Mouse (Mus musculus) embryonic stem cell, embryonic (primary cell): ENCODE results near the gene Tbc1d16.

Experiments used
- CTCF ChIA-PET, 4 experiments: fragments of 300-600 bp in 2 of 4; fragments of 350-600 bp in 2 of 4; sonication (Branson Sonifier 250); formaldehyde crosslinking; loops; one replicate each; lab custom pipeline; 2022; ENCODE audit warnings: inconsistent platforms in 2 of 4; lab: Charles Lee
- POLR2A ChIA-PET, 4 experiments: fragments of 300-600 bp in 2 of 4; fragments of 350-600 bp in 2 of 4; sonication (Branson Sonifier 250); formaldehyde crosslinking; loops; one replicate each; lab custom pipeline; 2022; ENCODE audit warnings: antibody characterized with exemption in 4 of 4, inconsistent platforms in 1 of 4; lab: Charles Lee

Tbc1d16 gene

DNA sequence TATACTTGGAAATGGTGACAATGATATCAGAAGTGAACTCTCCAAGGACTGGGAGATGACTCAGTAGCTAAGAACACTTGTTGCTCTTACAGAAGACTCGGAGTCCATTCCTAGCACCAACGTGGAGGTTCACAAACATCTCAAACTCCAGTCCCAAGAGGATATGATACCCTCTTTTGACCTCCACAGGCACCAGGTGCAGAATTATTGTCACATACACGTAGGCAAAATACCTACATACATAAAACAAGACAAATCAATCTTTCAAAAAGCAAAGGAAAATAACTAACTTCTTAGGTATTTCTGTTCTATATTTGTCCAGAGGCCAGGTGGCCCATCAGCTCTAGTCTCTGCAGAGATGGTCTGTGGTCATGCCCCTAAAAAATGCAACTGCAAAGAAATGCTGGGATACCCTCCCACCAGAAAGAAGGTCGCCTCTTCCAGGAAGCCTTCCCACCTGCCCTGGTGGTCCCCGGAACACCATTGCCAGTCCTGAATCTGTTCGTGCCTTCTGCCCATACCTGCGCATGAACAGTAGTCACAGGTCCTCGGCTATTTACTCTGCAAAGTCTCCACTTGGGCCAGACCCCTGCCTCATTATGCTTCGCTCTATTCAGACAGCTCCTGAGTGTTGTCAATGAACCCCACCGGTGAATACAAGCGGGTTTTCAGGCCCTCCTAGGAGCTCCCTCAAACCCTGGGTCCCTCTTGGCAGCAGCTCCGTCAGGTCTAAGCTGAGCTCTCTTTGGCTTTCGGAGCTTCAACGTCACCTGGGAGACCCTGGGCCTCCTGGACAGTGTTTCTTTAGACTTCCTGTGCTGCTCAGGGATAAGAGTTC lies 95.9 kb downstream of the Tbc1d16 start:
- CTCF ChIA-PET = interaction anchor here in 1 of 4 experiments (0.6 to 0.9 kb wide), 2 partner anchors 9 to 25 kb away, joined by 3 read pairs; no protein-coding TSS in a partner anchor
- POLR2A ChIA-PET = interaction anchor here in 2 of 4 experiments (0.6 to 1.3 kb wide), 3 partner anchors 25 to 817 kb away, joined by 3 to 5 read pairs (median 4); no protein-coding TSS in a partner anchor

DNA sequence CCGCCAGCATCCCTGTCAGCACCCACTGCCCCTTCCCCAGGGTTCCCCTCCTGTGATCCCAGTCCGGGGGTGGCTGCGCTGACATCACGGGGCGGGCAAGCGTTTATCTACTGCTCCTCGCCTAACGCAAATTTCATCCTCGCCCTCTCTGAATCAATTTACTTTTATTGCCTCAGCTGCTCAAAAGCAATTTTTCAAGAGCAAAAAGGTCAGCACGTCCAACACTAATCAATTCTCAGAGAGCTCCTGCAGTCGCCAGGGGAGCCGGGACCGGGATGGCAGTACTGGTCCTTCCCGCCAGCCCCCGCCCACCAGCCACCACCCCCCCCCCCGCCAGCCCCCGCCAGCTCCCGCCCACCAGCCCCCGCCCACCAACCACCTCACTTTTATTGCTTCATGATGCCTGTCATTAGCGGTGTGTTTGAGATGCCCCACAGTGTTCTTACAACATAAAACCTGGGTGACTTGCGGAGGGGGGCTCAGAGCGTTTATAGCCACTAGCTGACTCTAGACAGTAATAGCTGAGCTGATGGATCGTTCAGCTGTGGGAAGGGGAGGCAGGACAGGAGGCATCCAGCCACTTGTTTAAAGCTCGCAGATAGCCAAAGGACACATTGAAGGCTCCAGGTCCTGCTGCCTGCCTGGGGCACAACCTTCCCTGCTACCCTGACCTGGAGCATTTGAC lies 98.1 kb downstream of the Tbc1d16 start:
- CTCF ChIA-PET = interaction anchor here in 3 of 4 experiments (0.6 to 1.6 kb wide), 7 partner anchors 10 to 169 kb away, joined by 3 to 5 read pairs (median 4); no protein-coding TSS in a partner anchor
- POLR2A ChIA-PET = interaction anchor here in 2 of 4 experiments (0.6 to 1.8 kb wide), 5 partner anchors 10 to 597 kb away, joined by 3 to 7 read pairs (median 3); no protein-coding TSS in a partner anchor

DNA sequence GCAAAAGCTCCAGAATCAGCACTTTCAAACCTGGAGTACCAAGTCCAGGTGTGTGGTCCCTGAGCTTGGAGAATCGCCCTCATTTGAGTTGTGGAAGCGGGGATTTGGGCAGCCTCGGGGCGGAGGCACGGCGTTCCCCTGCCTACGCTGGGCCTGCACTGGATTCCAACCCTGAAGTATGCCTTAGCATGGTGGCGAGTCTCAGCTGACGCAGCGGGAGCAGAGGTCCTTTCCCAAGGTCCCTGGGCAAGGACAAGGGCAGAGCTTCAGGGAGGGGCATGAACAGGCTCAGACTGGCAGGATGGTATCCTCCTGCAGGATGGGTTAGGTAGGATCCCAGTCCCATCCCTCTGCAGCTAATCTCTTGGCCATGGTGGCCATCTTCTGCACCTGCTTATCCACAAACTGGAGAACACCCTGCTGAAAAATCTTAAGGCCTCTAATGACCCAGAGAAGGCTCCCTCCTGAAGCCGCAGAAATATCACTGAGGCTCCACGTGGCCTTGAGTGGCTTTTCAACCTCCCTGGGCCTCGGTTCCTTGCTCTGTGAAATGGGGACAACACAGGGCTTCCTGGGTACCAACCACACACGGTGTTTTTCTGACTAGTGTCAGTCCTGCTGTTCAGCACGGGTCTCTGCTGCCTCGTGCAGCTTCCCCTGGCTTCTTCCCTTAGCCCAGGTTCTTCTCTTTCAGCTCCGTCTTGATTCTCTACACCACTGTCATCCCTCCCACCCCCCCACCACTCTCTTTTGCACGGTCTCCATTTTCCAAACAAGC lies 98.8 kb downstream of the Tbc1d16 start:
- ChIA-PET POLR2A (interaction anchor here in 3 of 4 experiments (0.6 to 1.8 kb wide), 15 partner anchors 11 to 792 kb away, joined by 3 to 7 read pairs (median 3); no protein-coding TSS in a partner anchor), CTCF (interaction anchor here in 3 of 4 experiments (0.7 to 2.2 kb wide), 11 partner anchors 12 to 169 kb away, joined by 3 to 5 read pairs (median 4); no protein-coding TSS in a partner anchor)

DNA sequence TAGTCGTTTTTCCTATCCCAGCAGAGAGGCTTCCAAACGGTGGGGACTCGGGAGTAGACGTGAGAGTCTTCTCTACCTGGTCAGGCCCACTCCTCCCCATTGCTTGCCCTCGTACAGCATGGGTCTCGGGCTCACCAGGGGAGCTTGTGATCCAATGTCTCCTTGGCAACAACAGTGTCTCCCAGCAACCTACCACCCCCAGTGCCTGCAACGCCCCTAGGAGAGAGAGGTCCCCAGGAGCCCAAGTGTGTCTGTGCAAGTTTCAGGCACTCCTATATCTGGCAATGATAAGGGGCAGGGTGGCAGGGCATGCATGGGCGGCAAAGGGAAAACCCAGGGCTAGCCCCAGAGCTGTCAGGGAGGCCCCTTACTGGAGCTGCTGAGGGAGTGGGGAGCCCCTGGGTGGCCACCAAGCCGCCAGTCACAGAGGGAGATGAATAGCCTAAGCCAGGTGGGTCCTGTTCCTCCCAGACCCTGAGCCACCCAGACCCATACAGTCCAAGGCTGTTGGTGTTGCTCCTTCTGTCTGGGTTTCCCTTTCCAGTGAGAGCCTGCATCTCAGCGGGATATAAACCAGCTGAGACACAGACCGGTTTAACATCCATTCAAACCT lies 99.5 kb downstream of the Tbc1d16 start:
- CTCF ChIA-PET = interaction anchor here in 3 of 4 experiments (0.7 to 2.2 kb wide), 9 partner anchors 17 to 120 kb away, joined by 3 to 5 read pairs (median 4); no protein-coding TSS in a partner anchor
- POLR2A ChIA-PET = interaction anchor here in 3 of 4 experiments (0.7 to 1.6 kb wide), 12 partner anchors 15 to 111 kb away, joined by 3 to 4 read pairs (median 3); no protein-coding TSS in a partner anchor

DNA sequence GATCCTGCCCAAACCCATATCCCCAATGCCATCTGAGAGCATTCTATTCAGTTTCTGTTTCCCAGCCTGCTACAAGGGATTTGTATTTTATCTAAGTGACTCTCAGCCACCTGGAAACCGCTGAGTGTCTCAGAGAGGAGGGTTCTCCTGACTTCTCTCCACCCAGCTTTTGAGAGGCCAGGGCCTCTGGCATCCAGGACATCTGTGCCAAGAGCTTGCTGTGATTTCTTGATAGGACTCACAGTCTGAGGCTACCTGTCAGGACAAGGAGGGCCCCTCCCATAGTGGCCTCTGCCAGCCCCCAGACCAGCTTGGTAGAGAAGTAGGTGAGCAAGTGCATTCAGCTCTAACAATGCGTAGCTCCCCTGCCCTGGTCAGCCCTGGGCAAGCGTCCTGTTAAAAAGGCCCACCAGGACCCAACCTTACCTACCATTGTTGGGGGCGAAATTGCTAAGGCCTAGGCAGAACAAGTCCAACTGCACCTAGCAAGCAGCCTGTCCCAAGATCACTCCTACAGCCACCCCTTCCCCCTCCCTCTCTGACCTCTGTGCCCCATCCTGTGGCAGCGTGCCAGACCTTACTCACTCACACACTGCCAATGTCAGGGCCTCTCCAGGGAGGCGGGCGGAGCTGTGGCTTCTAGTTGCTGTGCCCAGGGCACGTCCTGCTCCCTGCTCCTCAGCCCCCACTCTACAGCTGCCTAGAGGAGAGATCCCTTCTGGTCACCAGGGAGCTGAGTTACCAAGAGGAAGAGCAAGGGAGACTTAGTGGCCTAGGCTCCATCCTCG lies 100.4 kb downstream of the Tbc1d16 start:
- ChIA-PET CTCF (interaction anchor here in 3 of 4 experiments (1.0 to 2.2 kb wide), 5 partner anchors 16 to 73 kb away, joined by 3 to 5 read pairs (median 4); no protein-coding TSS in a partner anchor), POLR2A (interaction anchor here in 3 of 4 experiments (0.8 to 1.6 kb wide), 4 partner anchors 18 to 56 kb away, joined by 3 to 4 read pairs (median 3); no protein-coding TSS in a partner anchor)

DNA sequence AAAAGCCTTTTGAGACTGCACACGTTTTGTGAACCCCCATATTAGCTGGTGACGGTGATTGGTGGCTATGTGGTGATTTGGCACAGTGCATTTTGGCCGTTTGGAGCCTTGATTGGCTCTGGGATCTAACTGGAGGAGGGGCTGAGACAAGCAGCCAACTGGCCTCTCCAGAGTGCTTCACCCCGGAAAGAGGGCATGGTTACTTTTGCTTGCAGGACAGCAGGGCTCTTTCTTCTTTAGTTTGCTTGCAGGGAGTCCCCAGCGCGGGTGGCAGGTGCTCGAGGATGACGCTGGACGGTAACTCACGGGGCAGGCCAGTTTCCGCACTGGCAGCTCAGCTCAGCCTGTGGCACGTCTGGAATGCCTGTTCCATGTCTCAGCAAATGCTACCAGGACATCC lies 101.2 kb downstream of the Tbc1d16 start:
- ChIA-PET POLR2A (interaction anchor here in 1 of 4 experiments (1.1 kb wide), 1 partner anchor 31 kb away, joined by 3 read pairs; no protein-coding TSS in a partner anchor), CTCF (interaction anchor here in 2 of 4 experiments (1.4 to 2.2 kb wide), 3 partner anchors 15 to 64 kb away, joined by 3 to 5 read pairs (median 4); no protein-coding TSS in a partner anchor)

DNA sequence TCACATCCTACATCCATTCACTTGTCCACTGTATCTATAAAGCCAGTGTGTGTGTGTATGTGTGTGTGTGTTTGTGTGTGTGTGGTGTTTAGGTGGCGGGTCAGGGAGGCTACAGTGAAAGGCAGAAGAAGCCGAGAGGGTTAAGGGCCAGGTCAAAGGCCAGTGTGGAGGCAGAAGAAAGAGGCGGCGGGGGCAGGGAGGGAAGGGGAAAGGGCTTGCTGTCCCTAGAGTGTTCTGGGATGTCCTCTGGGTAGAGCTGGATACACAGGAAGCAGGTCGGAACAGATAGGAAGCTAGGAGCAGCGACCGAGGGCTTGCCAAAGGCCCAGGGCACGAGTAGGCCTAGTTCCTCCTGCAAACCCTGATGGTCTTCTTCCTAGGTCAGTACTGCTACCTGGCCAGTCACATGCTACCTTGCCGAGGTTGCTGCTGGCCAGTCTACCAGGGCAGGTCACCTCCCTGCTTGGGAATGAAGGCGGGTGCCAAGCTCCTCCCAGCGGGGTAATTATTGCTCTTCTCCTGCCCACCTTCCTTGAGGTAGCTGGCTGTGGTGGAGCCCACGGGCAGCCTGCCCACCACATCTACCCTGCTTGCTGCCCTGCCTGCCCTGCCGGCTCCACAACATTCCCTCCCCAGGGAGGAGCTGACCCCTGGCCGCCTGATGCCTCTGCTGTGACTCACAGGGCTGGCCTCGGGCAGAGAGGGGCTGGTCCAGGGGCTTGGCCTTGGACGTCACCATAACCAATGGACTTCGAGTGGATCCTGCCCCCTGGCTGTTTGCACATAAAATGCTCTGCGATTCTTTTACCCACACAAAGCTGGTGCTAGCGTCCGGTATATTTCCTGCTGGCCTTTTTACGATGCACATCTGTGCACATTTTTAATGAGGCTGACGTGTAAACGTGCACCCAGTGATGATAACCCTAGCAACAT lies 102.1 kb downstream of the Tbc1d16 start:
- CTCF ChIA-PET = no interaction called here

DNA sequence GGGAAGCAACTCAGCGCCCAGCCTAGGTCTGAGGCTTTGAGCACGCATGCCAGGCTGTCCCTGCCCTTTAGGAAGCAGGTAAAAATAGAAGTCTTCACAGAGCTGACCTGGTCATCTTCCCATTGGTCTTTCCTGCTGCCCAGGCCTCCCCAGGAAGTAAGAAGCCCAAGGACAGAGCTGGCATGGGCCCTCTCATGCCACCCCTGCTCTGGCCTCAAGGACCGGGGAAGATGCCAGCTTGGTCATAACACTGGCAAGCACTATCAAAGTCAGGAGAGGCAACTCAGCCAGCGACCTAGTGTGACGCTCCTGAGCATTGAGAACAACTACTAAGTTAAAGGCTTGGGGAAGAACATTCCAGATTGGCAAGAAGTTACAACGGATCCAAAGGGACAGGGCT lies 103.8 kb downstream of the Tbc1d16 start:
- ChIA-PET POLR2A (interaction anchor here in 1 of 4 experiments (0.5 kb wide), 1 partner anchor 279 kb away, joined by 3 read pairs; no protein-coding TSS in a partner anchor), CTCF (no interaction called here)

More for the DNA sequence above, 102.1 kb downstream of the Tbc1d16 start:
- POLR2A ChIA-PET = interaction anchor here in 1 of 4 experiments (1.1 kb wide), 1 partner anchor 32 kb away, joined by 3 read pairs; no protein-coding TSS in a partner anchor

DNA sequence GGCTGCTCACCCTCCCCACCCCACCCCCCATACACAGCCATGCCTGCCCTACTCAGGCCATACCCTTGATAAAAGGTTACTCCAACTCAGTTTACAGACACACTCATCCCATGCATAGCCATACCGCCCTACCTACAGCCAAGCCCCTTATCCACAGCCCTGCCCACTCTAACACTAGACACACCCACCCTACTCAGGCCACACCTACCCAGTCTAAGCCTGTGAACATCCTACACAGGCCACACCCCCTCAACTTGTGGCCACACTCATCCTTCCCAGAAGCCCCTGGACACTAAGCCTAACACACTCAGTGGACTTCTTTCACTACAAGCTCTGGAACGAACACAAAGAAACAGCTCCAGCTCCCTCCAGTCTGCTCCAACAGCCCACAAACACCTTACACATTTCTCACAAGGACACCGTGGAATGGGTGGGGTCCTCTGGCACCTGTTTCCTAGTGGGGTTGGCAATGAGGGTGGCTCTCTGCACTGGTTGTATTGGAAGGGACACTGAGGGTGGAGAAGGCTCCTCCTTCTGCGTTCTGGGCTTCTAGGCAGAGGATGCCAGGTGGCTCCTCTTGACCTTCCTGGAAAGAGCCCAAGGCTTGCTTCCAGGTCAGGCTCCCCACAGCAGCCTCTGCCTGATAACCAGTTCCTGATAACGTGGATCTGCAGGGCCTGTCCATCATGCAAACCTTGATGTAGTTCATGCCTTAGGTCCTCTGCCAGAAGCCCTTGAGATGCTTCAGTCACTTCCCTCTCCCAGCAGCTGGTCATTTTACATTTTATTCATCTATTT lies 104.6 kb downstream of the Tbc1d16 start:
- POLR2A ChIA-PET = interaction anchor here in 2 of 4 experiments (0.5 to 0.6 kb wide), 2 partner anchors 114 to 279 kb away, joined by 3 read pairs; no protein-coding TSS in a partner anchor
- CTCF ChIA-PET = interaction anchor here in 1 of 4 experiments (0.6 to 1.5 kb wide), 3 partner anchors 9 to 318 kb away, joined by 3 to 4 read pairs (median 3); no protein-coding TSS in a partner anchor

DNA sequence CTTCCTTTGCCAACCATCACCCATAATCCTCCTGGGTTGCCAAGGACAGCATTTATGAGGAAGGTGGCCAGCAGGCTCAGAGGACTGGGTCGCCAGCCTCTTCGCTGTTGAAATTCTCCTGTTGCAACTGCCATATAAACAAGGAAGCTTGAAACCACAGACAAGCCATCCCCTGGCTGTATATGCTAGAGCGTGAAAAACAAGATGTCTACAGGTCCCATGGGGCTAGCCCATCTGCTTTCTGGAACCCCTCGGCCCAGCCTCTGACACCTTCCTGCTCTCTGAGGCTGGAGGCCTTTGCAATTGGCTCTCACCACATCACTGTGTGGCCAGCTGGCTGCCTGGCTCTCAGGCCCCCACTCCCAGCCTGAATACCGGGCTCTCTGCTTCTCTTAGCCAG lies 105.9 kb downstream of the Tbc1d16 start:
- ChIA-PET CTCF (no interaction called here), POLR2A (interaction anchor here in 2 of 4 experiments (0.6 to 1.6 kb wide), 2 partner anchors 11 to 103 kb away, joined by 4 read pairs; no protein-coding TSS in a partner anchor)

DNA sequence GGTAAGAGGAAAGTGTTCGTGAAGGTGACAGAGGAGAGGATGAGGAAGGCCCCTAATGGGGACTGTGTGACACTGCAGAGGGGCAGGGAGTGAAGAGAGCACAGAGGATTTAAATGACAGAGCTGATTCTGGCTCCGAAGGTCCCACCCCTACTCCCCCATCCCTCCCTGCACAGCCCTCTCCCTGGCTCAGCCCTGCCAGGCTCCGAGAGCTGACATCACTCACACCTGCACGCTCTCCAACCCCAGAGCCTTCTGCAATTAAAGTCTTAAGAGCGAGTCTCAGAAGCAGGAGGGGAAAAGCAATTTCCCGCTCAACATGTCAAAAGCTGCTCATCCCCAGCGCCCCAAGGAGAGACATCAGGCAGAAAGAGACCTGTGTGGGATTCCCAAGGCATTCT lies 109.4 kb downstream of the Tbc1d16 start:
- CTCF ChIA-PET = interaction anchor here in 1 of 4 experiments (1.0 kb wide), 1 partner anchor 88 kb away, joined by 3 read pairs; no protein-coding TSS in a partner anchor
- POLR2A ChIA-PET = interaction anchor here in 1 of 4 experiments (0.6 kb wide), 1 partner anchor 108 kb away, joined by 3 read pairs; no protein-coding TSS in a partner anchor

DNA sequence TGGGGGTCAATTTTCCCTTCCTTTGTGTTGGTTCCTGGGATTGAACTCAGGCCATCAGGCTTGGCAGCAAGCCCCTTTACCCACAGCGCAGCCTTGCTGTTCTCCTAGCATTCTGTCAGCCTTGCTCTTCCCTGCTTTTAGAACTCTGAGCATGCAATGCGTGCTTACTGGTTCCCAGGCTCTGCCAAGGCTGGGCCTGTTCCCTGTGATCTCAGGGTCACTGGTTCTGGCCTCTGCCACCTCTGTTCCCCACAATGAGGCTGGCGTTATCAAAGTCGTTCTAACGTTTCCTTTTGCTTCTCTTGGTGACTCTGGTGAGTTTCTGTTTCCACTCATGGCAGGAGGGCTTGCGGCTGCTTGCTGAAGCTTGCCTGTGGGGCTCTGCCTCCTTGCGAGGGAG lies 110.4 kb downstream of the Tbc1d16 start:
- ChIA-PET POLR2A (no interaction called here), CTCF (interaction anchor here in 1 of 4 experiments (1.0 kb wide), 1 partner anchor 89 kb away, joined by 3 read pairs; no protein-coding TSS in a partner anchor)

DNA sequence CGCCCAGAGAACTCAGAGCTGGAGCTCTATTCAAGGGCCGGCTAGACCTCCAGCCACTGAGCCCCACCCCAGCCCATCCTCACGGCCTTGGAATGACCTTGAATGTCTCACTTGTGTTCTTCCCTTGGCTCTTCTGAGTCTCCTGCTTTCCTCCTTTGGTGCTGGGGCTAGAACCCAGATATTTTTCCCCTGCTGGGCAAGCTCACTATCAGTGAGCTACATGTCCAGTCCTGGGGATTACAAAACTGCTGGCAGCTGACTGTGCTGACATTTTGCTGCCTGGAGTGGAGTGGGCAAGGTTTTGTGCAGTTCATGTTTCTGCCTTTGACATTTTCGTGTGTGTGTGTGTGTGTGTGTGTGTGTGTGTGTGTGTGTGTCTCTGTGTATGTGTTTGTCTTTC lies 111.3 kb downstream of the Tbc1d16 start:
- CTCF ChIA-PET = interaction anchor here in 3 of 4 experiments (0.5 to 0.8 kb wide), 8 partner anchors 14 to 128 kb away, joined by 3 to 6 read pairs (median 4); no protein-coding TSS in a partner anchor

DNA sequence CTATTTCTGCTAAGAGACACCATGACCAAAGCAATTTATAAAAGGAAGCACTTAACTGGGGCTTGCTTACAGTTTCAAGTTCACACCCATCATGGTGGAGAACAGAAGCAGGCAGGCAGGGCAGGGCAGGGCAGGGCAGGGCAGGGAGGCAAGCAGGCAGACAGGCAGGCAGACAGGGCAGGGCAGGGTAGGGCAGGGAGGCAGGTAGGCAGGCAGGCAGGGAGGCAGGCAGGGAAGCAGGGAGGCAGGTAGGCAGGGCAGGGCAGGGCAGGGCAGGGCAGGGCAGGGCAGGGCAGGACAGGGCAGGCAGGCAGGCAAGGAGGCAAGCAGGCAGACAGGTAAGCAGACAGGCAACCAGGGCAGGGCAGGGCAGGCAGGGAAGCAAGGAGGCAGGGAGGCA lies 115.6 kb downstream of the Tbc1d16 start:
- CTCF ChIA-PET = interaction anchor here in 1 of 4 experiments (0.6 kb wide), 1 partner anchor 1004 kb away, joined by 5 read pairs; no protein-coding TSS in a partner anchor

More for the DNA sequence above, 111.3 kb downstream of the Tbc1d16 start:
- POLR2A ChIA-PET = interaction anchor here in 3 of 4 experiments (0.7 to 0.9 kb wide), 4 partner anchors 31 to 827 kb away, joined by 3 to 4 read pairs (median 3); partner anchors contain the start of genes Cbx4 (in 1 of the 3) and Usp36 (in 1 of the 3)

More for the DNA sequence above, 115.6 kb downstream of the Tbc1d16 start:
- POLR2A ChIA-PET = no interaction called here
